Mouse (Mus musculus): Measurements from ENCODE around the gene Strap.
A peak's percentile ranks its signal among the peaks of the same experiment; 100 is the strongest.
"Not testable (repeated sequence)": the region's sequence is repeated elsewhere in the genome, so short reads cannot be mapped to it uniquely, and the experiment has no call there.

Gene Strap

GRCm38 (mm10) chr6:137734846-137735609 lies at the start of gene Strap:
TSS of gene Strap (plus strand) at chr6:137735078.
- DNase-seq (ENCODE audit: low spot score) = peak; percentile 92

DNA sequence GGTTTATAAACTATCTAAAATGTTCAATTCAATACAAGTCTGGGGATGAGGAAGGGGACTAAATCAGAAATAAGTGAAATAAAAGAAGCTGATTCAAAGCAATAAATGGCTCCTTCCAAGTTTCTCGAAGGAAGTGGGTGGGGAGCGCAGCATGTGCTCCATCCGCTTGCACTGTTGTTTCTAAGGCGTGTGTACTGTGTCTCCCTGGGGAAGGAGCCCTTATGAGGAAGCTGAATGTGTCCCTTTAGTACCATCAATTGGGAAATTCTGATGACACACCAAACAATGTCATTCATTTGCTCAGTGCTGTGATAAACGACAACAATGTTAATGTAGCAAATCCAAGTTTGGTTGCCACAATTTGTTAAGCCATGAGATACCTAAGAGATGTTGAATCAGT lies 47.2 kb upstream of the Strap start:
- DNase-seq (ENCODE audit: low spot score) = no peak

DNA sequence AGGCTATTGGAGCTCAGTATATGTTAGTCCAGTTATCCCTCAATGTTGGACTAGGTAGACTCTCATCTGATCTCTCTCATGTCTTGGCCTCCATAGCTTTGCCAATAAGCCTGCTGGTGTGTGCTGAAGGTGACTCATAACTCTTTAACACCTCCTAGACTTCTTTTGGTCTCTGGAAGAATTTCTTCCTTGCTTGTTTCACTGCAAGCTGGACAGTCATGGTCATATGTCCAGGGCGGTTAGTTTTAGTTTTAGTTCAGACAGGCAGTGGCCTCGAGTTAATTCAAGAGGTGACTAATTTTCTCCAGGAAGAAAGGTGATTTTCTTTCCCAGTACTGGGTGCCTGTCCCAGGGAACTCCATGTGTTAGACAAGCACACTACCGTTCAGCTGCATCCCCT lies 46.8 kb upstream of the Strap start:
- no peak for DNase-seq (ENCODE audit: low spot score)

GRCm38 (mm10) chr6:137688506-137689105 lies 46.3 kb upstream of the Strap start:
- DNase-seq (ENCODE audit: low spot score) = no peak

- DNase-seq (ENCODE audit: low spot score) = no peak
These were observed 44.2 kb upstream of the Strap start for GRCm38 (mm10) chr6:137690550-137691119.

DNA sequence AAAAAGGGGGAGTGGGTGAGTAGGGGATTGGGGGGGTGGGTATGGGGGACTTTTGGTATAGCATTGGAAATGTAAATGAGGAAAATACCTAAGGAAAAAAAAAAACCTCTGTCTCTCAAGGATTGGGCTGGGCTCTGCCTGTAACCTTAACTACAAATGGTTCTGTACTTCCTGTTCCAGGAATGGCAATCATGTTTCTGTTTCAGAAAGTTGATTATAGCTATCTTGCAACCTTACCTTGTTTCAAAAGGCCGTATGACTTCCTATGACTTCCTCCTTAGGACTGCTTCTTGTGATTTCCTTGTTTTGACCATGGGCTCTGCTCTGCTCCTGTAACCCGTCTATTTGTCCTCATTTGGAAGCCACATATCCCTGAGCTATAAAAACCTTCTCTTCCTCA lies 40.6 kb upstream of the Strap start:
- no peak for DNase-seq (ENCODE audit: low spot score)

GRCm38 (mm10) chr6:137695046-137695445 lies 39.8 kb upstream of the Strap start:
- no peak for DNase-seq (ENCODE audit: low spot score)

DNA sequence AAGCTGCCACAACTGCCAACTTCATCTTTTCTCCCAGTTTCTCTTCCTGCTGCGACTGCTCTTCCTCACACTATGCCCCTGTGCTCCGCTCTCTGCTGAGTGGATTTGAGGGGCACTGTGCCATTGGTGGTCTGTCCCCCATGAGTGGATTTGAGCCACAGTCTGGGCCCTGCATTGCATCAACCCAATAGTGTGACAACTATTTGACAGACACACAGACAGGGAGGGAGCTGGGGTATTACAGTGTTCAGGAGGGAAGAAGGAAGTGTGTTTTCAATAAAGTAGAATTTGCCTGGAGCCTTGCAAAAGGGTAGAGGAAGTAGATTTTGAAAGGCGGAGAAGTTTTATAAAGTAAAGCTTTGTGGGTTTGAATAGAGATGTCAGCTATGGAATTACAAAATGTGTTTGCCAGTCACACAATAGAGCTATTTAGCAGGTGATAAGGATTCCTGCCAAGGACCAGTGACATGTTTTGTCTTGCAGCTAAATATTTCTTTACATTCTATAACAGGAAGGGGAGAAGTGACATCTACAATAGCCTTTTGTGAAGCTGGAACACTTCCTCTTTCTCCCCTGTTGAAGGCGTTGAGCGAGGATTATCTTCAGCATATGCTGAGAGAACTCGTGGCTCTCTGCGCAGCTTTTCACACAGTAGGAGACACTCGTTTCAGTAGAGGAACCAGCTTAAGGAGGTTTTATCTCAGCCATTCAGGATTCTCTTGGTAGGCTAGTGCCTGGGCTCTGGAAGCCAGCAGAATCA lies 38.3 kb upstream of the Strap start:
- no peak for DNase-seq (ENCODE audit: low spot score)

DNA sequence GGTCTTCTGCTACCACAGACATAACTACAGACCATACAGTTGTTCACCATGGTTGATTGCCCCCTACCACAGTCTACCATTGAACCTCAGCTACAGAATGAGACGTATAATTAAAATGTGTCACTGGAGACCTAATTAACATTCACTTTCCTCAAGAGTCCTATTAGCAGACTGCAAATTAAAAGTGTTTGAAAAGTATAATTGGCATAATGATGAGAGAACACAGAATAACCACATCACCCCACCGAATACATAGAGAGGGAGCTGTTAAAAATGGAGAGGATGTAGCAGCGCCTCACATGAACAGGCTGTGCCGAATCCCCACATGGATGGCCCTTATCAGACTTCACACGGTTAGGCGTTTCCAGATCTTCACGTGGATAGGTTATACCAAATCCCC lies 35.4 kb upstream of the Strap start:
- no peak for DNase-seq (ENCODE audit: low spot score)

GRCm38 (mm10) chr6:137702186-137702585 lies 32.7 kb upstream of the Strap start:
- no peak for DNase-seq (ENCODE audit: low spot score)

DNA sequence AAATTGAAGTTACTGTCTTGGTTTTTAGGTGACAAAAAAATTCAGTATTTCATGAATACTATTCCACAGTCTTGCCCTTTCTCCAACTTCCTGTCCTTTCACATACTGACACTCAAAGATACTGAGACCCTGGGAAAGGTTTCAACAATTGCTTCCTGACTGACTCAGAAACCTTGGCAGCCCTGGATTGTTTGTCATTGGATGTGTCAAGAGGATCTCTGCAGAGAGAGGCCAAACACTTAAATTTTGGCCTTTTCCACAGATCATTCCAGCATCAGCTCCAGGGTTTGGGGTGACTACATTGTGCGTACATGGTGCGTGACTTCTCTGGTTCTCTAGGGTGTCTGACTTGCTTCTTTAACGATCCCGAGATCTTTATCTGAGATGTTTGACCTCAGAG lies 32.0 kb upstream of the Strap start:
- DNase-seq (ENCODE audit: low spot score) = no peak

DNA sequence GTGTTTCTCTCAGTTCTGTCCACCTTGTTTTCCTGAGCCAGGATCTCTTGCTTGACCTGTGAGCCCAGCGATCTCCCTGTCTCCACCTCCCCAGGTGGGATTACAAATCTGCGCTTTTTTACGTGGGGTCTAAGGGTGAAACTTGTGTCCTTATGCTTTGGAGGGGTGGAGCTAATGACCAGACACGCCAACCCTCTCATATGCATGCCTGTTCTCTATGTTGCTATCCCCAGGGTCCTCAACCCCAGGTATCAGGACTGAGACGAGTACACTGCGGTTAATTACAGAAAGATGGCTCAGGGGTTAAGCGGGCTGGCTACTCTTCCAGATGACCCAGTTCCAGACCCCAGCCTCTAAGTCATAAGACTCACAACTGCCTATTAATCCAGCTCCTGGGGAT lies 31.4 kb upstream of the Strap start:
- DNase-seq (ENCODE audit: low spot score) = no peak

DNA sequence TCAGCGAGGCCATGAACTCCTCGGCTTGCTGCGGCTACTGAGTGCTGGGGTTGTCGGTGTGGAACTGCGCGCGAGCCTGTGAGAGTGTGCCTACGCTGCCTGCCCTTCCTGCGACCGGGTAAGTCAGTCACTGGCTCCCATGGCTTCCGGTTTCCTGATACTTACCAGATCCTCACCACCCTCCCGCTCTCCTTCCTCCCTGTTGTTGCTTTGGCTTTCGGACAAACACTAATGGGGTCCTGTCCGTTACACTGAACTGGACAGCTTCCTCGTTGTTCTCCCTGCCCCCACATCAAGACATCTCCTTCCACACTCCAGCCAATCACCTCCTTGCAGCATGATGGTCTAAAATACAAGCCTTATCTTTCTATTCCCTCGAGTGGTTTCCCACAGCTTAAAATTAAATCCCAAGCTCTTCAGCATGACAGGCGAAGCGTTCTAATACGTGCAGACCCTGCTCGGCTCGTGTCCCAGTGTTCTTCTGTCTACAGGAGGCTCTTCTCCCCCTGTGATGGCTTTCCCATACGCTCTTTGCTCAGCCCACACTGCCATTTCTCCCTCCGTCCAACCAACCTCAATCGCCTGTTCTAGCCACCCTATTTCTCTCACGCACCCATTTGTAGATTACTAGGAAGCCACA lies 30.5 kb upstream of the Strap start:
- DNase-seq (ENCODE audit: low spot score) = no peak

- DNase-seq (ENCODE audit: low spot score) = no peak
These were observed 28.7 kb upstream of the Strap start for GRCm38 (mm10) chr6:137706209-137706608.

GRCm38 (mm10) chr6:137708726-137709405 lies 26.0 kb upstream of the Strap start:
- DNase-seq (ENCODE audit: low spot score) = not testable (repeated sequence)

DNA sequence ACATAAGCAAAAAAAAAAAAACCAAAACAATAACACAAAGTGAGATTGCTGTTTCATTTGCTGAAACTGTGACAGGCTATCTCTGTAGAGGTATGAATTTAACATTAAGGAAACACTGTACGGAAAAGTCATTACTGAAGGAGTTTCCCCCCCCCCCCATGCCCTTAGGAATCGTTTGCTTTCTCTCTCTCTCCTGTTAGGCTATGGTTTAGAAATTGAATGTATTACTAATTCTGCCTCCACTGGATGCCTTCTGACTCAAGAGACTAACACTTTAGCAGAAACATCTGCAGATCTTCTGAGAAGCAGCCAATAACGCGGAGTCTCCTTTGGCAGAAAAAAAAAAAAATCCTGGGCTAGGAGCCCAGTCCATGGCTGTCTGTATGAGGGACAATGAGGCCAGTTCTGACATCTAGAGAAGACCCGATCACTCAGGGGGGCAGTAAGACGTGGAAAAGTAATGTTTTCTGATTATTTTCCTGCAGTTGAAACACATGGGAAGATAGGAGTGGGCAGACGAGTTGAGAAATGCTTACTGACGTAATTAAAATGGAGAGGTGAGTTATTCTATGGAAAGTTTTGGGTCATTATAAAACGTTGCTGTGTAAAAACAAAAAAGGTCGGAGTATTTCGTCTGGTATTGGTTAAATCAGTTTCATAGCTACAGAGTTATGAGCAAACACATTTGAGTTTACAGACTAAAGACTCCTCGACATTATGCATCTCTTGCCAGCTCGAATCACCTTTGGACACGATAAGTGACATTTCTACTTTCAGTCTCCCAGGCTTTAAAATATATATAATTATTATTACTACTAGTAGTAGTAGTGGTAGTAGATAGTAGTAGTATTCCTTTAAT lies 24.5 kb upstream of the Strap start:
- DNase-seq (ENCODE audit: low spot score) = no peak

- no peak for DNase-seq (ENCODE audit: low spot score)
These were observed 22.1 kb upstream of the Strap start for GRCm38 (mm10) chr6:137712654-137713309.

DNA sequence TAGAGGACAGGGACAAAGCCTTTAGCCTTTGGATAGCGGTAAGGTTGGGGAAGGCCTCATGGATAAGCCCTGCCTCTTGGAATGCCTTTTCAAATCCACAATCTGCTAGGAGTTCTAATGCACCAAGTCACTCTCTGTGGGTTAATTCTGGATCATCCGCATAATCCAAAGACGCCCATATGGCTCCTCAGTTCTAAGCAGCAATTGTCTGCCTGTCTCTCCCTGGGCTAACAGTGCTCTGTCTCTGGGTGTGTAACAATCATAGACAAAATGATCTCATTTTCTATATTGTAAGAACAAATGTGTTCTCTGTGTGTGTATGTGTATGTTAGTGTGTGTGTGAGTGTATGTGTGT lies 21.6 kb upstream of the Strap start:
- DNase-seq (ENCODE audit: low spot score) = no peak

- no peak for DNase-seq (ENCODE audit: low spot score)
These were observed 18.1 kb upstream of the Strap start for GRCm38 (mm10) chr6:137716802-137717201.

DNA sequence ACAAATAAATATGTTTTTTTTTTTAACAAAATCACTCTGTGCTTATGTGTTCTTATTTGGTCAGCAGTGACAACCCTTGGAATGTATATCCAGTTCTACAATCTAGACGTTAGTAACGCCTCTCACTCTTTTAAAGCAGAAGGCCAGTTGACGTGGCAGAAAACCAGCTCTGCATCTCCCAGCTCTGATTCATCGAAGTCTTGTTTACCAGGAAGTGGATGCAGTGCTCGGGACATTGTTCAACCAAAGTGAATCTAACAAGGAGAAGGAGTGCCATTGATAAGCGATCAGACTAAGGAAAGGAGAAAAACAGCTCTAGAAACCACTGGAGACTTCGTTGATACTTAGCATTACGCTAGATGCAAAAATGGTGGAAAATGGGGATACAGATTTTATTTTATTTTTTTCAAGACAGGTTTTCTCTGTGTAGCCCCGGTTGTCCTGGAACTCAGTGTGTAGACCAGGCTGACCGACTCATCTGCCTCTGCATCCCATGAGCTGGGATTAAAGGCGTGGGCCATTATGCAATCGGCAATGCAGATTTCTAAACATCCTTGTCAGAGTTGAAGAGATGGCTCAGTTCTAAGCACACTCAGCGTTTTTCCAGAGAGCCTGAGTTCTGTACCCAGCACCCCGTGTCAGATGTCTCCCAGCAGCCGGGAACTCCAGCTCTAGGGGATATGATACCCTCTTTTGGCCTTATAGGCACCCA lies 12.5 kb upstream of the Strap start:
- DNase-seq (ENCODE audit: low spot score) = no peak

All from ovary, postnatal 36 days (tissue).